Mouse (Mus musculus) mature B cell (primary cell): ENCODE data around the gene Dusp14.

ENCODE experiments used
- in situ Hi-C: fragments of 300-500 bp; cut with MboI; formaldehyde crosslinking; loops from 2 replicates; pipeline ENCODE4 v1.14.3; 2019

Gene Dusp14

DNA sequence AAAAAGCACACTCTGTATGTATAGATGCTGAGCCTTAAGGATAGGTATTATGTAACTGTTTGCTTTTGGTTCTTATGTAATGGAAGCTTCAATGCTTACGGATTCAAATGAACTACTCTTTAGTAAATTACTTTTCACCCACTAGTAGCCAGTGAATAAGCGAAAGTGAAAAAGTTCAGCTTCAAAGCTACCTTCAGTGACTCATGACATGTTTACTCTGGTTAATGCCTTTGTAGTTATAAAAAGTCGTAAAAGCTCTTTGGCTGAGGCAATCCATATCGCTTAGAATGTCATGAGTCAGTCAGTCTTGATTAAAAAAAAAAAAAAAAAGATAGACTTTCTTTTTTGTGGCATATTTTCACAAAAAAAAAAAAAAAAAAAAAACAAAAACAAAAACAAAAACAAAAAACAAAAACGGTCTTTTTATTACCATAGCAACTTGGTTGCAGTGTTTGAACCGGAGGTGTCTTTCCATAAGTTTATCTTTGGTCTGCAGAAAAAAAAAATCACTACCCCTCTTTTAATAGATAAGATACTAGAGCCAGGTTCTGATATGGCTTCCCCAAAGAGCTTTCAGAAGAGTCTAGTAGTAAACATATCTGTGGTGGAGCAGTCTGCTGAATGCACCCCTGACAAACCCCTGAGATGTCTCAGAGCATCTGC lies 52.8 kb downstream of the Dusp14 start:
- in situ Hi-C loops, result no loop called here

DNA sequence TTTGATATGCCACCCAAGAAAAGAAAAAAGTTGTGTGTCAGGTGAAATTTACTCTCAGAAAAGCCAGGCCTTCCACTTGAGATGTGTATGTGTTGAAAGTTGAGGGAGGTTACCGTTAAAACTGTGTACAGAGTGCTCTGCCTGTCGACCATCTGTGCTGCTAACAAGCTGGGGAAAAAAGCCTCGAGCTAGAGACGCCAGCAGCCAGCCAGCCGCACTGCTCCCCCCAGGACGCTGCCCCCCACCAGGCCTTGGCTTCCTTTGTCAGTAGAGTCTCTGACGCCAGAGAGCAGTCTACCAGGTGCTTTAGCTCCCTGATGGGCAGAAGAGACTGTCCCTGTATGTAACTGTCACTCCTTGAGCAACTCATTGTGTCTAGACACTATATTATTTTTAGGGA lies 56.0 kb downstream of the Dusp14 start:
- in situ Hi-C loops, result no loop called here

DNA sequence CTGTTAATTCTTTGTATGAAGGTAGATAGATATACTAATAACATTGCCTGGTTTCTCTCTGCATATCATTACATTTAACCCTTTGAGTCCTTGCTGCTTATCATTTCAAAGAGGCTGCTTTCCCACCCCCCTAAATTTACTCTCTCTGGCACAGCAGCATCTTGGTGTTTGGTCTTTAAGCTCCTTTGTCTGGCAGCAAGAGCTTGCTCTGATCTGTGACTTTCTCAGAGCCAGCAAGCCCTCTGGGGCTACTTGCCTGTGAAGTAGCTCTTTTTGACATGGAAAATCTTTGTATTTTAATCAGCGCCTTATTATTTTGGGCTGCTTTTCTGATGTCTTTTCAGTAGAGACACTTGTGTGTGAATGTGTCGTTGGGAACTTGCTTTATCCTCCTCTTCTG lies 57.5 kb downstream of the Dusp14 start:
- in situ Hi-C loops, result no loop called here

DNA sequence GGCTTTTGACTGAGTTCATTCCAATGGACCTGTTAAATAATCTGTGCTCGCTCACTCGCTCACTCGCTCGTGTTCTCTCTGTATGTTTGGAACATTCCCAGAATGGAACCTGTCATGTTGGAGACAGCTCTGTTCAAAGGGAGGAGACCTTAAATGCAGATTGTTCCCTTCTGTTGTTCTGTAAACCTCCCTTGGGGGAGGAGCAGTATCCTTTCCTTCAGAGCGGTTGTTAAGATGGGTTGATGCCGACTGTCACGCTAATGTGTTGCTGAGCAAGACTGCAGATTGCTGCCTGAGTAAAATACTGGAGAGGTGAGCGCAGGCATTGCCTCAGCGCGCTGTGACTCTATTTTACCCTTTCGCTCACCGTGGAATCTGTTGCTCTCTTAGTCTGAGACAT lies 58.0 kb downstream of the Dusp14 start:
- in situ Hi-C loops, result no loop called here

DNA sequence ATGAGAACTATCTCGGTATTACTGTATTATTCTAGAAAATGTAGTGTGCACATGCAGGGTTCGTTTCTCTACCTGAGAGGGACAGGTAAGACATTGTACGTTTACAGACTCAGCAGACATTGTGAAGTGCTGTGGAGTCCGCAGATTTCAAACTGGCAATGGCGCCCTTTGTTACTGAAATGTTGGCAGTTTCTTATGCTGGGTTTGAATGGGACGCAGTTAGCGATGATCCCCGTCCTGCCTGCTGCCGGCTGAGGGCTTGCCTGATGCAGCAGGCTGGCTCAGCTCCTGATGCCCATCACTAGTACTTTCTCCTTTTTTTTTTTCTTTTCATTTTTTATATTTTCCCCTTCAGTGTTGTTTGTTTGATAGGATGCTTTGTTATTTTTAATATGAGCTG lies 58.6 kb downstream of the Dusp14 start:
- in situ Hi-C loops, result no loop called here

DNA sequence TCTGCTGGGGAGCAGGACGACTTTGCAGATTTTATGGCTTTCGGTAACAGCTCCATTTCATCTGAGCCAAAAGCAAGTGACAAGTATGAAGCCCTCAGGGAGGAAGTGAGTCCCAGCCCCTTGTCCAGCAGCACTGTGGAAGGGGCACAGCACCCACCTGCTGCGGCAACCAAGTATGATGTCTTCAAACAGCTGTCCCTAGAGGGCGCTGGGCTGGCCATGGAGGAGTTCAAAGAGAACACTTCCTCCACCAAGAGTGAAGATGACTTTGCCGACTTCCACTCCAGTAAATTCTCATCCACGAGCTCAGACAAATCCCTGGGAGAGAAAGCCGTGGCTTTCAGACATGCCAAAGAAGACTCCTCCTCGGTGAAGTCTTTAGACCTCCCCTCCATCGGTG lies 60.1 kb downstream of the Dusp14 start:
- in situ Hi-C loops, result no loop called here

DNA sequence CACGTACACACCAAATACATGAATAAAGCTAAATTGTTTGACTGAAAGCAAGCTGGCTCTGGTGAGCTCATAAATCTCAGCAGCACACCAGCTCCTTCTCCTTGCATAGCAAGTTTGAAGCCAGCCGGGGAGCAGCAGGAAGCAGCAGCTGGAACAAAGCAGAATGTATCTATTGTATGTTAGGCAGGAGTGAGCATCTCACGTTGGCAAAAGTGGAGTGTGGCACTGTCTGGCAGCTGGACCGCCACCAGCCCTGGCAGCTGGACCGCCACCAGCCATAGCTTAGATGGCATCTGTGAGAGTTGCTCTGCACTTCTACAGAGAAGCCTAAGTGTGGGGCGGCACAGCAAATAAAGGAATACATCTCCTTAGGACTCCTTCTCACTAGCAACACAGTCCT lies 65.1 kb downstream of the Dusp14 start:
- in situ Hi-C loops, result no loop called here

DNA sequence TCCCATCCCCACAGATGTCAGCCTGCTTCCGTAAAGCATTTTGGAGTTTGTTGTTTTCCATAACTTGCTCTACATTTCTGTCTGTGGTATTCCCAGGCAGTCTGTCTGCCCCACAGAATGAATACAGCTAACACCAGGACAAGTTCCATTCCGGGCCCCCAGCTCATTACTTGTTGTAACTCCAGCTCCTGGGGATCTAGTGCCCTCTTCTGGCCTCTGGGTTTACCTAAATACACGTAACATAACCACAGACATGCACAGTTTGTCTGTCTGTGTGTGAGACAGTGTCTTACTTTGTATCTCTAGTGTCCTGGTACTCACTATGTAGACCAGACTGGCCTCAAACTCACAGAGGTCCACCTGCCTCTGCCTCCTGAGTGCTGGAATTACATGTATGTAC lies 67.8 kb downstream of the Dusp14 start:
- in situ Hi-C loops, result no loop called here

DNA sequence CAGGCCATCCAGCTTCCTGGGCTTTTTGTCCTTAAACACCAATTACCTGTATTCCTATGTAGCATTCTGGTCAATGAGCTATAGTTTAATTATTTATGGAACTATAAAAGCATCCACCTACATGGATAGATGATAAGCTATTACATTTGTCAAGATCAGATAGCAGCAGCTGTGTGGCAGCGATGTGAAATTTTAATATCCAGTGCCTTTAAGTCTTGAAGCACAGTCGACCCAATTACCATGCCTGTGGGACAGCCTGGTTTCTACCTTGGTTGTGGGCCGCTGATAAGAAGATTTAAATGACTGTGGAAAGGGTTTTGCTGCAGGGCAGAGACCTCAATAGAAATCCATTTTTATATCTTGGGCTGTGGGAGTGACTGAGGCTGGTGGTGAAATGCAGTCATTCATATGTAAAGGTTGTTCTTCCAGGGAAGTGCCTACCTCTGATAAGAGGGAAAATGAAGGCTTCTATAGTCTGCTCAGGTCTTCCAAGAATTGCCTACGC lies 69.6 kb downstream of the Dusp14 start:
- in situ Hi-C loops, result no loop called here

DNA sequence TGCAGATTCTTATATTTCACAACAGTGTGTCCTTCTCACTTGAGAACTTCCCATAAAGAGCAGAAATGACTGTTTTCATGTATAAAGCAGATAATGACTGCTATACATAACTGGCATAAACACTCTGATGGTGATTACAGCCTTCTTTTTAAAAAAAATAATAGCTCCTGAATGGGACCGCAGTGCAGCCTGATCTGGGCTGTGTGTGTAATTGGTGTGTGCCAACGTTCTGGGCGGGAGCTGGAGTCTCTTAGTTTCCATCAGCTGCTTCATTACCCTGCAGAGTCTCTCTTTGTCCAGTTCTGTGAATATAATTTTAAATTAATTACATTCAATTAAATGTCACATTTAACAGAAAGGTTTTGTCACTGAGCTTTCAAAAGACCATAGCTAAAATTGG lies 70.1 kb downstream of the Dusp14 start:
- in situ Hi-C loops, result no loop called here
